Mouse (Mus musculus): ENCODE measurements around the gene Krt34. TPM values are rescaled to one million over a fixed set of nuclear protein-coding genes. Genes with fewer than 3 reads are reported as not detected.

The Krt34 gene
- polyA plus RNA-seq, 1 experiment from 2014 or later = 0.34 TPM

- Histone ChIP-seq H3K27me3 (peaks cover 13% of the 10 kb centered on the region), H3K4me3 (0 out of 2 replicates have a peak within 1 kb of the TSS, but pooled peaks have one; percentile 4), H3K27ac (no peak within 1 kb of the TSS), H3K4me2 (peak within 1 kb of the TSS; percentile 32), H3K9me3 (no peaks in the 10 kb centered on the region), H3K4me1 (peaks cover 3% of the 10 kb centered on the region; the same call in 1 of the 2 replicates), H3K36me3 (no peaks in the 10 kb centered on the region), H3K9ac (no peak within 1 kb of the TSS)
- ATAC-seq (ENCODE audit: borderline replicate concordance, extremely low read depth, low FRiP score, low TSS enrichment) = no peak
- WGBS = 22% methylated on average over 26 of the region's 26 CpGs
Measured at GRCm38 (mm10) chr11:99993620-99994383, 47.6 kb downstream of the Krt34 start, which contains the start of gene Krtap17-1. Gene Krtap17-1 (minus strand): TSS chr11:99993994.

- no peak overlapping the region for H3K9ac ChIP-seq
- H3K36me3 ChIP-seq = no peaks in the 10 kb centered on the region
- no peaks in the 10 kb centered on the region for H3K9me3 ChIP-seq
- H3K27me3 ChIP-seq = peaks cover 13% of the 10 kb centered on the region
- 73% methylated on average over 3 of the region's 3 CpGs for WGBS
- H3K4me2 ChIP-seq = no peak overlapping the region
- H3K27ac ChIP-seq = no peak overlapping the region
- no peak overlapping the region for H3K4me3 ChIP-seq
- peaks cover 3% of the 10 kb centered on the region; the same call in 1 of the 2 replicates for H3K4me1 ChIP-seq
- no peak for ATAC-seq (ENCODE audit: borderline replicate concordance, extremely low read depth, low FRiP score, low TSS enrichment)
Measured at GRCm38 (mm10) chr11:99990571-99990970, 50.8 kb downstream of the Krt34 start.

- Histone ChIP-seq H3K9ac (no peak overlapping the region), H3K4me3 (no peak overlapping the region), H3K4me2 (no peak overlapping the region), H3K9me3 (no peaks in the 10 kb centered on the region), H3K27ac (no peak overlapping the region), H3K4me1 (peaks cover 3% of the 10 kb centered on the region; the same call in 1 of the 2 replicates), H3K27me3 (peaks cover 13% of the 10 kb centered on the region), H3K36me3 (no peaks in the 10 kb centered on the region)
- no peak for ATAC-seq (ENCODE audit: borderline replicate concordance, extremely low read depth, low FRiP score, low TSS enrichment)
- WGBS = 82% methylated on average over 6 of the region's 6 CpGs
Measured at GRCm38 (mm10) chr11:99989881-99990405, 51.4 kb downstream of the Krt34 start.

- ATAC-seq (ENCODE audit: borderline replicate concordance, extremely low read depth, low FRiP score, low TSS enrichment) = no peak
- no peak overlapping the region for H3K4me3 ChIP-seq
- H3K9ac ChIP-seq = no peak overlapping the region
- H3K4me1 ChIP-seq = no peaks in the 10 kb centered on the region
- no peaks in the 10 kb centered on the region for H3K9me3 ChIP-seq
- H3K36me3 ChIP-seq = no peaks in the 10 kb centered on the region
- 93% methylated on average over 3 of the region's 3 CpGs for WGBS
- no peak overlapping the region for H3K27ac ChIP-seq
- H3K4me2 ChIP-seq = no peak overlapping the region
- H3K27me3 ChIP-seq = peaks cover 4% of the 10 kb centered on the region
Measured at GRCm38 (mm10) chr11:99988530-99988929, 52.8 kb downstream of the Krt34 start.

Other genes starting within 250 kb of the Krt34 start
- not detected in 2 replicates for gene Gm11596, start 248.1 kb downstream of the Krt34 start, polyA plus RNA-seq (2015; fragmentation: Nextera tagmentation; extraction: Ambion mirVana)
- not detected in 2 replicates for gene Gm11569, start 242.6 kb downstream of the Krt34 start, polyA plus RNA-seq (2015; fragmentation: Nextera tagmentation; extraction: Ambion mirVana)
- gene Gm11554, start 237.1 kb downstream of the Krt34 start, polyA plus RNA-seq (2015; fragmentation: Nextera tagmentation; extraction: Ambion mirVana) = not detected in 2 replicates
- not detected in 2 replicates for gene Krtap4-13, start 231.7 kb downstream of the Krt34 start, polyA plus RNA-seq (2015; fragmentation: Nextera tagmentation; extraction: Ambion mirVana)
- not detected in 2 replicates for gene Gm11564, start 225.9 kb downstream of the Krt34 start, polyA plus RNA-seq (2015; fragmentation: Nextera tagmentation; extraction: Ambion mirVana)
- gene 2300003K06Rik, start 203.5 kb downstream of the Krt34 start, polyA plus RNA-seq (2015; fragmentation: Nextera tagmentation; extraction: Ambion mirVana) = not detected in 2 replicates
- not detected in 2 replicates for gene Krtap4-16, start 189.9 kb downstream of the Krt34 start, polyA plus RNA-seq (2015; fragmentation: Nextera tagmentation; extraction: Ambion mirVana)
- not detected in 2 replicates for gene Gm11568, start 183.6 kb downstream of the Krt34 start, polyA plus RNA-seq (2015; fragmentation: Nextera tagmentation; extraction: Ambion mirVana)
- gene Gm11559, start 177.1 kb downstream of the Krt34 start, polyA plus RNA-seq (2015; fragmentation: Nextera tagmentation; extraction: Ambion mirVana) = not detected in 2 replicates
- not detected in 2 replicates for gene Krtap9-1, start 168.2 kb downstream of the Krt34 start, polyA plus RNA-seq (2015; fragmentation: Nextera tagmentation; extraction: Ambion mirVana)
- gene Gm11567, start 162.4 kb downstream of the Krt34 start, polyA plus RNA-seq (2015; fragmentation: Nextera tagmentation; extraction: Ambion mirVana) = not detected in 2 replicates
- gene Krtap31-1, start 133.6 kb downstream of the Krt34 start, polyA plus RNA-seq (2015; fragmentation: Nextera tagmentation; extraction: Ambion mirVana) = not detected in 2 replicates
- gene Gm11565, start 126.8 kb downstream of the Krt34 start, polyA plus RNA-seq (2015; fragmentation: Nextera tagmentation; extraction: Ambion mirVana) = not detected in 2 replicates
- gene Krtap31-2, start 105.3 kb downstream of the Krt34 start, polyA plus RNA-seq (2015; fragmentation: Nextera tagmentation; extraction: Ambion mirVana) = not detected in 2 replicates
- not detected in 2 replicates for gene Krtap9-5, start 93.1 kb downstream of the Krt34 start, polyA plus RNA-seq (2015; fragmentation: Nextera tagmentation; extraction: Ambion mirVana)
- not detected in 2 replicates for gene Krtap29-1, start 62.5 kb downstream of the Krt34 start, polyA plus RNA-seq (2015; fragmentation: Nextera tagmentation; extraction: Ambion mirVana)
- gene Krtap16-1, start 55.0 kb downstream of the Krt34 start, polyA plus RNA-seq (2015; fragmentation: Nextera tagmentation; extraction: Ambion mirVana) = not detected in 2 replicates
- gene Krtap17-1, start 47.6 kb downstream of the Krt34 start, polyA plus RNA-seq (2015; fragmentation: Nextera tagmentation; extraction: Ambion mirVana) = 1.6 and 2.3 TPM in 2 replicates
- not detected in 2 replicates for gene Krt33a, start 25.3 kb downstream of the Krt34 start, polyA plus RNA-seq (2015; fragmentation: Nextera tagmentation; extraction: Ambion mirVana)
- not detected in 2 replicates for gene Krt33b, start 11.7 kb downstream of the Krt34 start, polyA plus RNA-seq (2015; fragmentation: Nextera tagmentation; extraction: Ambion mirVana)
- 0.10 TPM in 1 of 2 replicates, not detected in the other for gene Krt31, start 9.0 kb upstream of the Krt34 start, polyA plus RNA-seq (2015; fragmentation: Nextera tagmentation; extraction: Ambion mirVana)
- not detected in 2 replicates for gene Krt32, start 46.7 kb upstream of the Krt34 start, polyA plus RNA-seq (2015; fragmentation: Nextera tagmentation; extraction: Ambion mirVana)
- gene Krt35, start 54.7 kb upstream of the Krt34 start, polyA plus RNA-seq (2015; fragmentation: Nextera tagmentation; extraction: Ambion mirVana) = not detected in 2 replicates
- gene Krt36, start 64.1 kb upstream of the Krt34 start, polyA plus RNA-seq (2015; fragmentation: Nextera tagmentation; extraction: Ambion mirVana) = 0.13 and 0.20 TPM in 2 replicates
- gene Krt13, start 80.0 kb upstream of the Krt34 start, polyA plus RNA-seq (2015; fragmentation: Nextera tagmentation; extraction: Ambion mirVana) = 4.0 and 7.4 TPM in 2 replicates
- 49.1 and 59.3 TPM in 2 replicates for gene Krt15, start 94.4 kb upstream of the Krt34 start, polyA plus RNA-seq (2015; fragmentation: Nextera tagmentation; extraction: Ambion mirVana)
- gene Krt19, start 107.1 kb upstream of the Krt34 start, polyA plus RNA-seq (2015; fragmentation: Nextera tagmentation; extraction: Ambion mirVana) = 253 and 264 TPM in 2 replicates
- not detected in 2 replicates for gene Krt9, start 151.7 kb upstream of the Krt34 start, polyA plus RNA-seq (2015; fragmentation: Nextera tagmentation; extraction: Ambion mirVana)
- gene Krt14, start 166.0 kb upstream of the Krt34 start, polyA plus RNA-seq (2015; fragmentation: Nextera tagmentation; extraction: Ambion mirVana) = 1.2 and 2.6 TPM in 2 replicates
- gene Krt16, start 207.3 kb upstream of the Krt34 start, polyA plus RNA-seq (2015; fragmentation: Nextera tagmentation; extraction: Ambion mirVana) = not detected in 2 replicates
- 7.5 and 18.2 TPM in 2 replicates for gene Krt17, start 219.5 kb upstream of the Krt34 start, polyA plus RNA-seq (2015; fragmentation: Nextera tagmentation; extraction: Ambion mirVana)
- not detected in 2 replicates for gene Krt42, start 228.3 kb upstream of the Krt34 start, polyA plus RNA-seq (2015; fragmentation: Nextera tagmentation; extraction: Ambion mirVana)

All from lung, embryonic 15.5 days (tissue).